Mouse (Mus musculus): Measurements from ENCODE around the gene Cubn. TPM values are rescaled to one million over a fixed set of nuclear protein-coding genes. Genes with fewer than 3 reads are reported as not detected.

The Cubn gene
- polyA plus RNA-seq, 1 experiment: 0.23 TPM

GRCm38 (mm10) chr2:13357885-13358552, 133.6 kb downstream of the Cubn start:
- H3K36me3 ChIP-seq (ENCODE audit: control insufficient read depth, insufficient read depth): no peaks in the 10 kb centered on the region

GRCm38 (mm10) chr2:13352775-13353174, 138.8 kb downstream of the Cubn start:
- Histone ChIP-seq H3K4me2 (ENCODE audit: low read depth) (no peak overlapping the region), H3K79me2 (ENCODE audit: control insufficient read depth, insufficient read depth) (no peaks in the 10 kb centered on the region)

More at GRCm38 (mm10) chr2:13357885-13358552, 133.6 kb downstream of the Cubn start:
- no peaks in the 10 kb centered on the region for H3K79me2 ChIP-seq (ENCODE audit: control insufficient read depth, insufficient read depth)
- H3K4me3 ChIP-seq: no peak overlapping the region
- no peak overlapping the region for H3ac ChIP-seq (ENCODE audit: control insufficient read depth, insufficient read length)
- no peak overlapping the region for H3K4me2 ChIP-seq (ENCODE audit: low read depth)
- no peak for TF ChIP-seq E2F4 (IDR thresholded peaks at IDR 0.05; ENCODE audit: insufficient read depth)
- TF ChIP-seq CEBPB (IDR thresholded peaks at IDR 0.05; ENCODE audit: insufficient read depth, poor library complexity, severe bottlenecking): no peak
- no peak for TF ChIP-seq TCF12 (IDR thresholded peaks at IDR 0.05; ENCODE audit: insufficient read depth, poor library complexity, severe bottlenecking)
- no peak for TF ChIP-seq POLR2A (IDR thresholded peaks at IDR 0.05; ENCODE audit: insufficient read length, low read depth)
- no peak for TF ChIP-seq REST (IDR thresholded peaks at IDR 0.05; ENCODE audit: insufficient read depth, insufficient read length)
- no peak for TF ChIP-seq POLR2AphosphoS2 (IDR thresholded peaks at IDR 0.05; ENCODE audit: insufficient read length, low read depth)
- TF ChIP-seq USF1 (IDR thresholded peaks at IDR 0.05; ENCODE audit: low read depth): no peak
- no peak for TF ChIP-seq MYOD1 (IDR thresholded peaks at IDR 0.05; ENCODE audit: control insufficient read depth in 1 of 3, insufficient read length in 2 of 3, low read depth in 2 of 3)
- TF ChIP-seq MAX (IDR thresholded peaks at IDR 0.05; ENCODE audit: low read depth): no peak
- no peak for TF ChIP-seq TCF3 (IDR thresholded peaks at IDR 0.05; ENCODE audit: insufficient read length, low read depth)
- TF ChIP-seq SRF (IDR thresholded peaks at IDR 0.05; ENCODE audit: control insufficient read depth, insufficient read length, low read depth): no peak
- no peaks in the 10 kb centered on the region for H3K27me3 ChIP-seq (ENCODE audit: control insufficient read depth, insufficient read depth, insufficient read length)

GRCm38 (mm10) chr2:13352112-13352728, 139.4 kb downstream of the Cubn start:
- no peaks in the 10 kb centered on the region for H3K36me3 ChIP-seq (ENCODE audit: control insufficient read depth, insufficient read depth)
- no peaks in the 10 kb centered on the region for H3K79me2 ChIP-seq (ENCODE audit: control insufficient read depth, insufficient read depth)
- TF ChIP-seq MYOG (IDR thresholded peaks at IDR 0.05; ENCODE audit: control insufficient read depth in 1 of 3, insufficient read depth in 1 of 3, insufficient read length in 2 of 3, low read depth in 2 of 3) (no peak), MAX (IDR thresholded peaks at IDR 0.05; ENCODE audit: low read depth) (no peak), POLR2A (IDR thresholded peaks at IDR 0.05; ENCODE audit: insufficient read length, low read depth) (no peak), MYOD1 (IDR thresholded peaks at IDR 0.05; ENCODE audit: control insufficient read depth in 1 of 3, insufficient read length in 2 of 3, low read depth in 2 of 3) (no peak), USF1 (IDR thresholded peaks at IDR 0.05; ENCODE audit: low read depth) (no peak), TCF3 (IDR thresholded peaks at IDR 0.05; ENCODE audit: insufficient read length, low read depth) (no peak)
- H3K4me3 ChIP-seq: no peak overlapping the region
- no peak overlapping the region for H3K4me2 ChIP-seq (ENCODE audit: low read depth)
- H3ac ChIP-seq (ENCODE audit: control insufficient read depth, insufficient read length): no peak overlapping the region
- H3K27me3 ChIP-seq (ENCODE audit: control insufficient read depth, insufficient read depth, insufficient read length): no peaks in the 10 kb centered on the region

More at GRCm38 (mm10) chr2:13352775-13353174, 138.8 kb downstream of the Cubn start:
- Histone ChIP-seq H3K4me3 (no peak overlapping the region), H3ac (ENCODE audit: control insufficient read depth, insufficient read length) (no peak overlapping the region), H3K27me3 (ENCODE audit: control insufficient read depth, insufficient read depth, insufficient read length) (no peaks in the 10 kb centered on the region), H3K36me3 (ENCODE audit: control insufficient read depth, insufficient read depth) (no peaks in the 10 kb centered on the region)
- TF ChIP-seq E2F4 (IDR thresholded peaks at IDR 0.05; ENCODE audit: insufficient read depth) (no peak), CEBPB (IDR thresholded peaks at IDR 0.05; ENCODE audit: insufficient read depth, poor library complexity, severe bottlenecking) (no peak), POLR2A (IDR thresholded peaks at IDR 0.05; ENCODE audit: insufficient read length, low read depth) (no peak)

GRCm38 (mm10) chr2:13342325-13342926, 149.2 kb downstream of the Cubn start:
- no peak overlapping the region for H3K4me3 ChIP-seq
- H3K4me2 ChIP-seq (ENCODE audit: low read depth): no peak overlapping the region
- H3ac ChIP-seq (ENCODE audit: control insufficient read depth, insufficient read length): no peak overlapping the region
- no peaks in the 10 kb centered on the region for H3K79me2 ChIP-seq (ENCODE audit: control insufficient read depth, insufficient read depth)
- no peaks in the 10 kb centered on the region for H3K36me3 ChIP-seq (ENCODE audit: control insufficient read depth, insufficient read depth)
- no peaks in the 10 kb centered on the region for H3K27me3 ChIP-seq (ENCODE audit: control insufficient read depth, insufficient read depth, insufficient read length)
- TF ChIP-seq TCF3 (IDR thresholded peaks at IDR 0.05; ENCODE audit: insufficient read length, low read depth): no peak
- TF ChIP-seq POLR2AphosphoS2 (IDR thresholded peaks at IDR 0.05; ENCODE audit: insufficient read length, low read depth): no peak
- no peak for TF ChIP-seq REST (IDR thresholded peaks at IDR 0.05; ENCODE audit: insufficient read depth, insufficient read length)
- no peak for TF ChIP-seq MAX (IDR thresholded peaks at IDR 0.05; ENCODE audit: low read depth)
- TF ChIP-seq CEBPB (IDR thresholded peaks at IDR 0.05; ENCODE audit: insufficient read depth, poor library complexity, severe bottlenecking): no peak
- no peak for TF ChIP-seq POLR2A (IDR thresholded peaks at IDR 0.05; ENCODE audit: insufficient read length, low read depth)
- no peak for TF ChIP-seq TCF12 (IDR thresholded peaks at IDR 0.05; ENCODE audit: insufficient read depth, poor library complexity, severe bottlenecking)
- no peak for TF ChIP-seq USF1 (IDR thresholded peaks at IDR 0.05; ENCODE audit: low read depth)

- H3ac ChIP-seq (ENCODE audit: control insufficient read depth, insufficient read length): no peak overlapping the region
- no peaks in the 10 kb centered on the region for H3K79me2 ChIP-seq (ENCODE audit: control insufficient read depth, insufficient read depth)
- no peak overlapping the region for H3K4me2 ChIP-seq (ENCODE audit: low read depth)
- no peaks in the 10 kb centered on the region for H3K36me3 ChIP-seq (ENCODE audit: control insufficient read depth, insufficient read depth)
- no peak overlapping the region for H3K4me3 ChIP-seq
- no peaks in the 10 kb centered on the region for H3K27me3 ChIP-seq (ENCODE audit: control insufficient read depth, insufficient read depth, insufficient read length)
- no peak for TF ChIP-seq SRF (IDR thresholded peaks at IDR 0.05; ENCODE audit: control insufficient read depth, insufficient read length, low read depth)
- peak; percentile 96 for TF ChIP-seq CEBPB (IDR thresholded peaks at IDR 0.05; ENCODE audit: insufficient read depth, poor library complexity, severe bottlenecking)
These were observed 156.2 kb downstream of the Cubn start for GRCm38 (mm10) chr2:13335446-13335845.
